Mouse (Mus musculus) lung, postnatal 10 days (tissue): ENCODE measurements around the gene Ap1ar.

Experiments used
- DNase-seq: peaks from one replicate; pipeline ENCODE4 v3.0.0; 2021

The Ap1ar gene

GRCm38 (mm10) chr3:127837972-127838644 is 785 bp upstream of the Ap1ar start:
- DNase-seq: no peak

- DNase-seq: no peak
Measured at GRCm38 (mm10) chr3:127836798-127837153, 547 bp downstream of the Ap1ar start.

- DNase-seq: no peak
Measured at GRCm38 (mm10) chr3:127835594-127835993, 1.7 kb downstream of the Ap1ar start.

- no peak for DNase-seq
Measured at GRCm38 (mm10) chr3:127834040-127834439, 3.3 kb downstream of the Ap1ar start.

- no peak for DNase-seq
Measured at GRCm38 (mm10) chr3:127831079-127831478, 6.2 kb downstream of the Ap1ar start.

GRCm38 (mm10) chr3:127830183-127830582 is 7.1 kb downstream of the Ap1ar start:
- no peak for DNase-seq

- DNase-seq: peak; percentile 56
Measured at GRCm38 (mm10) chr3:127827123-127827522, 10.2 kb downstream of the Ap1ar start.

GRCm38 (mm10) chr3:127826503-127826902 is 10.8 kb downstream of the Ap1ar start:
- no peak for DNase-seq

GRCm38 (mm10) chr3:127823886-127824863 is 13.1 kb downstream of the Ap1ar start:
- no peak for DNase-seq

- no peak for DNase-seq
Measured at GRCm38 (mm10) chr3:127821209-127821608, 16.1 kb downstream of the Ap1ar start.

GRCm38 (mm10) chr3:127820400-127820799 is 16.9 kb downstream of the Ap1ar start:
- DNase-seq: no peak

GRCm38 (mm10) chr3:127818694-127819663 is 18.3 kb downstream of the Ap1ar start:
- no peak for DNase-seq

- DNase-seq: no peak
Measured at GRCm38 (mm10) chr3:127817120-127817683, 20.1 kb downstream of the Ap1ar start.

- DNase-seq: no peak
Measured at GRCm38 (mm10) chr3:127809103-127809502, 28.2 kb downstream of the Ap1ar start.

- DNase-seq: no peak
Measured at GRCm38 (mm10) chr3:127807846-127808245, 29.5 kb downstream of the Ap1ar start.

- DNase-seq: no peak
Measured at GRCm38 (mm10) chr3:127805991-127806390, 31.3 kb downstream of the Ap1ar start.

- no peak for DNase-seq
Measured at GRCm38 (mm10) chr3:127805071-127805470, 32.3 kb downstream of the Ap1ar start.

GRCm38 (mm10) chr3:127804439-127804838 is 32.9 kb downstream of the Ap1ar start:
- DNase-seq: no peak

GRCm38 (mm10) chr3:127802814-127803213 is 34.5 kb downstream of the Ap1ar start:
- DNase-seq: no peak

- DNase-seq: no peak
Measured at GRCm38 (mm10) chr3:127801162-127801561, 36.2 kb downstream of the Ap1ar start.

GRCm38 (mm10) chr3:127796271-127796670 is 41.1 kb downstream of the Ap1ar start:
- DNase-seq: no peak

GRCm38 (mm10) chr3:127795762-127796161 is 41.6 kb downstream of the Ap1ar start:
- no peak for DNase-seq
